Mouse (Mus musculus) brain, embryonic 14.5 days (tissue): Measurements from ENCODE around the gene 1600014C23Rik.

ENCODE experiments used
- CTCF ChIP-seq: fragments of 200-500 bp; IDR thresholded peaks from 2 replicates; pipeline ENCODE4 v1.5.1; 2012; ENCODE audit warnings: inconsistent platforms, mild to moderate bottlenecking, moderate library complexity, borderline replicate concordance; ENCODE audit not compliant: insufficient read depth, insufficient read length; ENCODE audit errors: extremely low read depth
- POLR2A ChIP-seq: fragments of 200-500 bp; IDR thresholded peaks from 2 replicates; pipeline ENCODE4 v1.6.1; 2012; ENCODE audit warnings: mild to moderate bottlenecking, inconsistent platforms, borderline replicate concordance; ENCODE audit not compliant: poor library complexity, insufficient read depth, insufficient read length, severe bottlenecking; ENCODE audit errors: extremely low read depth

DNA sequence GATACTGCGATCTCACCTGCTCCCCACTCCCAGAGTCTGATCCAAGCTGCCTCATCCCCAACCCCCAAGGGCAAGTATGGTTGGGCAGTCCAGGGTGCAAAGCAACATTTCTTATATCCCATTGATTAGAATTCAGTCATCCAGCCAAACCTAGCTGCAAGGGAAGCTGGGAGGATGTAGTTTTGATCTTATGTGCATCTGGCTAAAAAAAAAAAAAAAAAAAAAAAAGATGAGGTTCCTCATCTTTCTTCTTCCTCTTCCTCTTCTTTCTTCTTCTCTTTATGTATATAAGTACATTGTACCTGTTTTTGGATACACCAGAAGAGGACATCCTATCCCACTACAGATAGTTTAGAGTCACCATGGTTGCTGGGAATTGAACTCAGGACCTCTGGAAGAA is 17.7 kb upstream of the 1600014C23Rik start:
- TF ChIP-seq POLR2A (no peak), CTCF (no peak)
